Mouse (Mus musculus): Measurements from ENCODE around the gene Spa17. TPM values are rescaled to one million over a fixed set of nuclear protein-coding genes. Genes with fewer than 3 reads are reported as not detected.

The Spa17 gene
- polyA plus RNA-seq, 1 experiment, result 2.7 TPM

GRCm38 (mm10) chr9:37567454-37567853 lies 46.1 kb downstream of the Spa17 start:
- no peaks in the 10 kb centered on the region for H3K79me2 ChIP-seq (ENCODE audit: control insufficient read depth, insufficient read depth)
- peaks cover 14% of the 10 kb centered on the region for H3K27me3 ChIP-seq (ENCODE audit: control insufficient read depth, insufficient read depth, insufficient read length)
- no peaks in the 10 kb centered on the region for H3K36me3 ChIP-seq (ENCODE audit: control insufficient read depth, insufficient read depth)
- no peak overlapping the region for H3K4me2 ChIP-seq (ENCODE audit: low read depth)
- TF ChIP-seq CEBPB (IDR thresholded peaks at IDR 0.05; ENCODE audit: insufficient read depth, poor library complexity, severe bottlenecking) (no peak), TCF3 (IDR thresholded peaks at IDR 0.05; ENCODE audit: insufficient read length, low read depth) (no peak), MYOD1 (IDR thresholded peaks at IDR 0.05; ENCODE audit: control insufficient read depth in 1 of 3, insufficient read length in 2 of 3, low read depth in 2 of 3) (no peak), POLR2AphosphoS2 (IDR thresholded peaks at IDR 0.05; ENCODE audit: insufficient read length, low read depth) (no peak), MYOG (IDR thresholded peaks at IDR 0.05; ENCODE audit: control insufficient read depth in 1 of 3, insufficient read depth in 1 of 3, insufficient read length in 2 of 3, low read depth in 2 of 3) (no peak)
- H3ac ChIP-seq (ENCODE audit: control insufficient read depth, insufficient read length), result no peak overlapping the region
- no peak overlapping the region for H3K4me3 ChIP-seq

GRCm38 (mm10) chr9:37567019-37567418 lies 46.5 kb downstream of the Spa17 start:
- H3ac ChIP-seq (ENCODE audit: control insufficient read depth, insufficient read length), result no peak overlapping the region
- TF ChIP-seq REST (IDR thresholded peaks at IDR 0.05; ENCODE audit: insufficient read depth, insufficient read length) (no peak), CEBPB (IDR thresholded peaks at IDR 0.05; ENCODE audit: insufficient read depth, poor library complexity, severe bottlenecking) (no peak), TCF12 (IDR thresholded peaks at IDR 0.05; ENCODE audit: insufficient read depth, poor library complexity, severe bottlenecking) (no peak), POLR2A (IDR thresholded peaks at IDR 0.05; ENCODE audit: insufficient read length, low read depth) (no peak), MYOD1 (IDR thresholded peaks at IDR 0.05; ENCODE audit: control insufficient read depth in 1 of 3, insufficient read length in 2 of 3, low read depth in 2 of 3) (no peak)
- no peaks in the 10 kb centered on the region for H3K36me3 ChIP-seq (ENCODE audit: control insufficient read depth, insufficient read depth)
- H3K4me2 ChIP-seq (ENCODE audit: low read depth), result no peak overlapping the region
- no peak overlapping the region for H3K4me3 ChIP-seq
- peaks cover 14% of the 10 kb centered on the region for H3K27me3 ChIP-seq (ENCODE audit: control insufficient read depth, insufficient read depth, insufficient read length)
- no peaks in the 10 kb centered on the region for H3K79me2 ChIP-seq (ENCODE audit: control insufficient read depth, insufficient read depth)

GRCm38 (mm10) chr9:37563805-37564204 lies 49.7 kb downstream of the Spa17 start:
- peaks cover 10% of the 10 kb centered on the region for H3K27me3 ChIP-seq (ENCODE audit: control insufficient read depth, insufficient read depth, insufficient read length)
- H3K4me3 ChIP-seq, result no peak overlapping the region
- no peaks in the 10 kb centered on the region for H3K36me3 ChIP-seq (ENCODE audit: control insufficient read depth, insufficient read depth)
- H3K79me2 ChIP-seq (ENCODE audit: control insufficient read depth, insufficient read depth), result no peaks in the 10 kb centered on the region
- no peak overlapping the region for H3K4me2 ChIP-seq (ENCODE audit: low read depth)
- TF ChIP-seq TCF12 (IDR thresholded peaks at IDR 0.05; ENCODE audit: insufficient read depth, poor library complexity, severe bottlenecking), result no peak
- no peak for TF ChIP-seq E2F4 (IDR thresholded peaks at IDR 0.05; ENCODE audit: insufficient read depth)
- TF ChIP-seq REST (IDR thresholded peaks at IDR 0.05; ENCODE audit: insufficient read depth, insufficient read length), result no peak
- no peak for TF ChIP-seq MYOG (IDR thresholded peaks at IDR 0.05; ENCODE audit: control insufficient read depth in 1 of 3, insufficient read depth in 1 of 3, insufficient read length in 2 of 3, low read depth in 2 of 3)
- no peak for TF ChIP-seq MAX (IDR thresholded peaks at IDR 0.05; ENCODE audit: low read depth)
- TF ChIP-seq POLR2A (IDR thresholded peaks at IDR 0.05; ENCODE audit: insufficient read length, low read depth), result no peak
- TF ChIP-seq MYOD1 (IDR thresholded peaks at IDR 0.05; ENCODE audit: control insufficient read depth in 1 of 3, insufficient read length in 2 of 3, low read depth in 2 of 3), result no peak
- no peak for TF ChIP-seq CEBPB (IDR thresholded peaks at IDR 0.05; ENCODE audit: insufficient read depth, poor library complexity, severe bottlenecking)
- no peak for TF ChIP-seq SRF (IDR thresholded peaks at IDR 0.05; ENCODE audit: control insufficient read depth, insufficient read length, low read depth)
- H3ac ChIP-seq (ENCODE audit: control insufficient read depth, insufficient read length), result no peak overlapping the region

GRCm38 (mm10) chr9:37560617-37561016 lies 52.9 kb downstream of the Spa17 start:
- H3K27me3 ChIP-seq (ENCODE audit: control insufficient read depth, insufficient read depth, insufficient read length), result no peaks in the 10 kb centered on the region
- no peak for TF ChIP-seq TCF12 (IDR thresholded peaks at IDR 0.05; ENCODE audit: insufficient read depth, poor library complexity, severe bottlenecking)
- no peak overlapping the region for H3K4me3 ChIP-seq
- no peak overlapping the region for H3ac ChIP-seq (ENCODE audit: control insufficient read depth, insufficient read length)
- H3K79me2 ChIP-seq (ENCODE audit: control insufficient read depth, insufficient read depth), result no peaks in the 10 kb centered on the region
- H3K4me2 ChIP-seq (ENCODE audit: low read depth), result no peak overlapping the region
- no peaks in the 10 kb centered on the region for H3K36me3 ChIP-seq (ENCODE audit: control insufficient read depth, insufficient read depth)

GRCm38 (mm10) chr9:37556366-37556765 lies 57.2 kb downstream of the Spa17 start:
- Histone ChIP-seq H3K27me3 (ENCODE audit: control insufficient read depth, insufficient read depth, insufficient read length) (peaks cover 5% of the 10 kb centered on the region), H3ac (ENCODE audit: control insufficient read depth, insufficient read length) (no peak overlapping the region), H3K4me3 (no peak overlapping the region), H3K36me3 (ENCODE audit: control insufficient read depth, insufficient read depth) (no peaks in the 10 kb centered on the region), H3K79me2 (ENCODE audit: control insufficient read depth, insufficient read depth) (no peaks in the 10 kb centered on the region), H3K4me2 (ENCODE audit: low read depth) (no peak overlapping the region)
- TF ChIP-seq CEBPB (IDR thresholded peaks at IDR 0.05; ENCODE audit: insufficient read depth, poor library complexity, severe bottlenecking), result no peak
- TF ChIP-seq MYOG (IDR thresholded peaks at IDR 0.05; ENCODE audit: control insufficient read depth in 1 of 3, insufficient read depth in 1 of 3, insufficient read length in 2 of 3, low read depth in 2 of 3), result no peak
- TF ChIP-seq TCF3 (IDR thresholded peaks at IDR 0.05; ENCODE audit: insufficient read length, low read depth), result no peak
- no peak for TF ChIP-seq MAX (IDR thresholded peaks at IDR 0.05; ENCODE audit: low read depth)
- no peak for TF ChIP-seq USF1 (IDR thresholded peaks at IDR 0.05; ENCODE audit: low read depth)
- no peak for TF ChIP-seq POLR2A (IDR thresholded peaks at IDR 0.05; ENCODE audit: insufficient read length, low read depth)
- TF ChIP-seq SRF (IDR thresholded peaks at IDR 0.05; ENCODE audit: control insufficient read depth, insufficient read length, low read depth), result no peak
- no peak for TF ChIP-seq POLR2AphosphoS2 (IDR thresholded peaks at IDR 0.05; ENCODE audit: insufficient read length, low read depth)
- TF ChIP-seq MYOD1 (IDR thresholded peaks at IDR 0.05; ENCODE audit: control insufficient read depth in 1 of 3, insufficient read length in 2 of 3, low read depth in 2 of 3), result no peak
- TF ChIP-seq TCF12 (IDR thresholded peaks at IDR 0.05; ENCODE audit: insufficient read depth, poor library complexity, severe bottlenecking), result no peak
- no peak for TF ChIP-seq REST (IDR thresholded peaks at IDR 0.05; ENCODE audit: insufficient read depth, insufficient read length)
- no peak for TF ChIP-seq E2F4 (IDR thresholded peaks at IDR 0.05; ENCODE audit: insufficient read depth)
